Mouse (Mus musculus) CH12.LX (cell line): ENCODE results near the gene Nol10.

Source experiments
- CTCF ChIP-seq, 2 experiments: IDR thresholded peaks in 1 of 2; conservative IDR thresholded peaks in 1 of 2; 2 replicates each; pipeline ENCODE4 v1.5.1; 2011 to 2012; ENCODE audit warnings: low read depth in 2 of 2, low read length in 2 of 2, improper control_type of control experiment in 1 of 2, inconsistent platforms in 1 of 2, mild to moderate bottlenecking in 1 of 2, moderate library complexity in 1 of 2
- MAX ChIP-seq: IDR thresholded peaks from 2 replicates; pipeline ENCODE4 v1.6.1; 2011; ENCODE audit warnings: low read length, improper control_type of control experiment
- MXI1 ChIP-seq: IDR thresholded peaks from 2 replicates; pipeline ENCODE4 v1.6.1; 2011; ENCODE audit warnings: mild to moderate bottlenecking, low read depth, low read length, improper control_type of control experiment
- MYC ChIP-seq: IDR thresholded peaks from 2 replicates; pipeline ENCODE4 v1.6.1; 2011; ENCODE audit warnings: low read depth, mild to moderate bottlenecking, improper control_type of control experiment, low read length
- NRF1 ChIP-seq: IDR thresholded peaks from 2 replicates; pipeline ENCODE4 v1.6.1; 2014; ENCODE audit warnings: low read depth, mild to moderate bottlenecking, inconsistent platforms, low read length, improper control_type of control experiment, moderate library complexity
- POLR2A ChIP-seq: IDR thresholded peaks from 2 replicates; pipeline ENCODE4 v1.6.1; 2011; ENCODE audit warnings: low read depth, mild to moderate bottlenecking, improper control_type of control experiment, low read length
- SMC3 ChIP-seq: IDR thresholded peaks from 2 replicates; pipeline ENCODE4 v1.6.1; 2011; ENCODE audit warnings: low read depth, low read length, improper control_type of control experiment

DNA sequence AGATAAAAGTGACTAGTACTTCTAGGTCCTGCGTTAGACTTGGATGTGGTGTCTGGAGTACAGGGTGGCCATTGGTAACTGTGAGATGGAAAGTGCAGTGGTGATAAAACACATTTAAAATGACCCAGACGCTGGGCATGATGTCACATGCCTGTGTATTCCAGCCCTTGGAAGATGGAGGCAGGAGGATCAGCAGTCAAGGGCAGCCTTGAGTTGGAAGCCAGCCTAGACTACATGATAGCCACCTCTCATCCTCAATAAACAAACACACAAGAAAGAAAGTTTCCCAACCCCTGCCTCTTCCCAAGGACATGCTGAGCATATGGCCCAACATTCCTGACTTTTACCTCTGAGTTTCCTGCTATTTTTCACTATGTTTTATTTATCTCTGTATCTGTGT, 130.6 kb downstream of the Nol10 start:
- no peak for TF ChIP-seq CTCF (conservative IDR thresholded peaks at IDR 0.05 in 1 of 2, IDR thresholded peaks at IDR 0.05 in 1 of 2; ENCODE audit: low read depth in 2 of 2, low read length in 2 of 2)
- no peak for TF ChIP-seq MXI1
- TF ChIP-seq NRF1: no peak
- TF ChIP-seq MYC: no peak
- TF ChIP-seq POLR2A: no peak
- TF ChIP-seq SMC3: no peak
- TF ChIP-seq MAX: no peak
